Mouse (Mus musculus) MEL (cell line): ENCODE measurements around the gene Scarb1.

ENCODE experiments used
- CTCF ChIP-seq, 3 experiments: IDR thresholded peaks in 2 of 3; conservative IDR thresholded peaks in 1 of 3; 2 replicates each; pipeline ENCODE4 v1.5.1; 2011 to 2012; ENCODE audit warnings: low read length in 3 of 3, low read depth in 2 of 3, mild to moderate bottlenecking in 2 of 3, improper control_type of control experiment in 1 of 3, inconsistent platforms in 1 of 3, mixed read lengths in 1 of 3, moderate library complexity in 1 of 3; ENCODE audit not compliant: control insufficient read depth in 1 of 3, insufficient read depth in 1 of 3, poor library complexity in 1 of 3, severe bottlenecking in 1 of 3
- USF1 ChIP-seq: IDR thresholded peaks from 2 replicates; pipeline ENCODE4 v1.6.1; 2014; ENCODE audit warnings: low read depth, mild to moderate bottlenecking, inconsistent platforms, low read length, improper control_type of control experiment, moderate library complexity

- TF ChIP-seq USF1: no peak
- no peak for TF ChIP-seq CTCF (IDR thresholded peaks at IDR 0.05 in 2 of 3, conservative IDR thresholded peaks at IDR 0.05 in 1 of 3; ENCODE audit: control insufficient read depth in 1 of 3, insufficient read depth in 1 of 3, low read depth in 2 of 3, low read length in 3 of 3, poor library complexity in 1 of 3, severe bottlenecking in 1 of 3)
Measured at GRCm38 (mm10) chr5:125377214-125377613, 36.3 kb upstream of the Scarb1 start.
